Mouse (Mus musculus) hindbrain, embryonic 11.5 days (tissue): ENCODE results near the gene Kalrn. TPM values are rescaled to one million over a fixed set of nuclear protein-coding genes. Genes with fewer than 3 reads are reported as not detected.

ENCODE experiments used
- ATAC-seq: fragments of 200-750 bp; cut with Nextera tagmentation; 2 replicates; pipeline ENCODE4 v1.8.0; 2017; ENCODE audit warnings: mild to moderate bottlenecking, moderate TSS enrichment, moderate library complexity; ENCODE audit not compliant: low FRiP score
- DNase-seq: peaks from one replicate; pipeline ENCODE4 v3.0.0-alpha.2; 2015; ENCODE audit warnings: low spot score
- H3K27ac ChIP-seq: fragments of 300-500 bp; sonication (generic); 2 replicates; pipeline ENCODE4 v1.5.1; 2014; ENCODE audit warnings: mild to moderate bottlenecking, low read depth, low read length
- H3K27me3 ChIP-seq: fragments of 300-500 bp; sonication (generic); 2 replicates; pipeline ENCODE4 v1.6.1; 2014; ENCODE audit warnings: mild to moderate bottlenecking, low read length, moderate library complexity, mixed read lengths; ENCODE audit not compliant: control insufficient read depth, insufficient read depth
- H3K36me3 ChIP-seq: fragments of 300-500 bp; sonication (generic); 2 replicates; pipeline ENCODE4 v1.6.1; 2014; ENCODE audit warnings: mild to moderate bottlenecking, low read length, moderate library complexity, mixed read lengths; ENCODE audit not compliant: control insufficient read depth, insufficient read depth
- H3K4me1 ChIP-seq: fragments of 300-500 bp; sonication (generic); replicated peaks from 2 replicates; pipeline ENCODE4 v1.6.1; 2014; ENCODE audit warnings: low read length, mixed read lengths; ENCODE audit not compliant: control insufficient read depth, insufficient read depth
- H3K4me2 ChIP-seq: fragments of 300-500 bp; sonication (generic); replicated peaks from 2 replicates; pipeline ENCODE4 v1.6.1; 2014; ENCODE audit warnings: mild to moderate bottlenecking, low read depth, low read length
- H3K4me3 ChIP-seq: fragments of 300-500 bp; sonication (generic); 2 replicates; pipeline ENCODE4 v1.5.1; 2014; ENCODE audit warnings: low read depth, low read length
- H3K9ac ChIP-seq: fragments of 300-500 bp; sonication (generic); 2 replicates; pipeline ENCODE4 v1.6.1; 2014; ENCODE audit warnings: low read depth, low read length
- H3K9me3 ChIP-seq: fragments of 300-500 bp; sonication (generic); 2 replicates; pipeline ENCODE4 v1.6.1; 2016; ENCODE audit warnings: low read length; ENCODE audit not compliant: control insufficient read depth
- WGBS: fragments of 180-500 bp; shearing (Covaris S2); extraction: QIAGEN DNeasy Blood & Tissue Kit; methylation state at CpG from one replicate; pipeline ENCODE4 v1.1.7; 2014; 5-methylcytosine and 5-hydroxymethylcytosine counted together
- polyA plus RNA-seq: library from polyadenylated mRNA; unstranded; fragments of >200 nt; fragmentation: Nextera tagmentation; extraction: Ambion mirVana; gene quantifications from 2 replicates; pipeline ENCODE4 v1.2.1, GENCODE M21; 2014

Kalrn gene
- polyA plus RNA-seq, 1 experiment from 2014 or later: 25.6 TPM

DNA sequence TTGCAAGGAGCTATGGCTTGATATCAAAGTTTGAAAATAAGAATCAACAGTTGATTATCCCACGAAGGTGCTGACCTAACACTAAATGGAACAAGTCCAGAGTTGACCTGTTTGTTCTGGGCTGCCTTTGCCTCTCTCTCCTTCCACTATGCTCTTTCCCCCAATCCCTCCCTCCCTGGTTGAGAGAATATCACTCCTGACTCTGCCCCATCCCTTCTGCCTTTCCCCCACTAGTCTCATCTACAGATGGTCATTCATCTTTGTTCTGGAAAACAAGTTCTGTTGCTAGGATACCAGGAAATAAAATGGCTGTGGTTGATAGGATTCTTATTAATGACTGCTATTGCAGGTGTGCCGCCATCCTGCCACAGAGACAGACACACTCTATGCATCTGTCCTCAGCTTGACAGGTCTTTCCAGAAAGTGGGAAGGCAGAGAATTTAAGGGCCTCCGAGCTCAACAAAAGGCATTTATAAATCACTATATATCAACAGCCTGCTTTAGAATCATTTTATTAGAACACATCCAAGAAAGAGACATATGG lies 421.7 kb downstream of the Kalrn start:
- Histone ChIP-seq H3K4me1 (no peaks in the 10 kb centered on the region), H3K4me2 (no peak overlapping the region), H3K9me3 (no peaks in the 10 kb centered on the region), H3K4me3 (no peak overlapping the region), H3K36me3 (no peaks in the 10 kb centered on the region), H3K27me3 (no peaks in the 10 kb centered on the region), H3K27ac (no peak overlapping the region), H3K9ac (no peak overlapping the region)
- DNase-seq (no peak), ATAC-seq (no peak)
- WGBS: 70% methylated on average over 3 of the region's 3 CpGs

DNA sequence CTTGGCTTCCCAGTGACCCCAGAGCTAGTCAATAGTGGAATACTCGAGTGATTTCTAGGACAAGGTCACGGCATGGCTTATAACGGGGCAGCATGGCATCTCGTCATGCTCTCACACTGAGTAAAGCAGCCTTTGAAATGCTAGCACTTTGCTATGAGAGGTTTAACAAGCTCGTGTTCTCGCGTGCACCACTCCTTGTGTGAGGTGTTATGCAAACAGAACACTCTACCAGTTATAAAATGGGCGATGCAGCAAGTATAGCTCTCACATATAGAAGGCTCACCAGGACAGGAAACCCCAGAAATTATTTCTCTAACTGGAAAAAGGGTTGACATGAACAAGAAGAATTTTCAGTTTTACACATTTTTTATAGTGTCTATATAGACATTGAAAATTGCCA lies 431.7 kb downstream of the Kalrn start:
- no peaks in the 10 kb centered on the region for H3K36me3 ChIP-seq
- no peak overlapping the region for H3K4me2 ChIP-seq
- no peak overlapping the region for H3K4me3 ChIP-seq
- H3K27ac ChIP-seq: no peak overlapping the region
- no peaks in the 10 kb centered on the region for H3K9me3 ChIP-seq
- H3K27me3 ChIP-seq: no peaks in the 10 kb centered on the region
- DNase-seq: no peak
- 90% methylated on average over 8 of the region's 8 CpGs for WGBS
- no peak for ATAC-seq
- H3K4me1 ChIP-seq: no peaks in the 10 kb centered on the region
- H3K9ac ChIP-seq: no peak overlapping the region

DNA sequence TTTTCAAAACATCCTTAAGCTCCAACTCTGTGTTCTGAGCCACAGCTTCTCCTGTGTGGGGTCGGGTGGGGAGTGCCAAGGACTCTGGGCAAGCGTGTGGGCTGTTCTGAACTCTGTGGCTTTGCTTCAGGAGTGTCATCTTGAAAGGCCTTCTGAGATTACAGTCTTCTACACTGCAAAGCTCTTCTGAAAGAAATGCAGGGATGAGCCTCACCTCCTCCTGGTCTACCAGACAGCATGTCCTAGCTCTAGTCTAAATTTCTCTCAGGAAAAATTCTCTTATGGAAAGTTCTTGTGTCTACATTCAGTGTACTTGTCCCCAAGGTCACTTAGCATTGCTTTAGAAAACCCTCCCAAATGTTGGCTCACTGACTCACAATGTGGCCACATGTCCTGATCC lies 438.3 kb downstream of the Kalrn start:
- Histone ChIP-seq H3K4me3 (no peak overlapping the region), H3K9me3 (no peaks in the 10 kb centered on the region), H3K4me1 (no peaks in the 10 kb centered on the region), H3K4me2 (no peak overlapping the region), H3K27me3 (no peaks in the 10 kb centered on the region), H3K9ac (no peak overlapping the region), H3K36me3 (no peaks in the 10 kb centered on the region), H3K27ac (no peak overlapping the region)
- DNase-seq (no peak), ATAC-seq (no peak)
- 67% methylated on average over 2 of the region's 2 CpGs for WGBS

DNA sequence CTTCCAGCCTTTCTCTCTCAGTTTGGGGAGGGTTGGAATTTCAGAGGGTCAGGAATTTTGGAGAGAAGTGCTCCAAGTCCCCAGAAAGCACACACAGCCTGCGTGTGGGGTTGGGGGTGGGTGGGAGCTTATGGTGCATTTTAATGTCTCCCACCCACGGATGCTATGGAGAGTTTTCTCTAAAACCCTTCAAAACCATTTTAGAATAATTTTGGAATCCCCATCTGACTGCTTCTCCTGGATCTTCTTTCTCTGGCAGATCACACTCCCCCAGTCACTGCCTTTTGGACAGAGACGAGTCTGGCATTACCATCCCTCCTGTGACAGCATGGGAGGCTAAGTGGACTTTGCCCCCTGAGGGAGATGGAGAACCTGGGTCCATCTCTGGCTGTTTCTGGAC lies 438.7 kb downstream of the Kalrn start:
- Histone ChIP-seq H3K9ac (no peak overlapping the region), H3K9me3 (no peaks in the 10 kb centered on the region), H3K27me3 (no peaks in the 10 kb centered on the region), H3K4me3 (no peak overlapping the region), H3K4me1 (no peaks in the 10 kb centered on the region), H3K27ac (no peak overlapping the region), H3K4me2 (no peak overlapping the region), H3K36me3 (no peaks in the 10 kb centered on the region)
- 78% methylated on average over 3 of the region's 3 CpGs for WGBS
- no peak for DNase-seq
- no peak for ATAC-seq

DNA sequence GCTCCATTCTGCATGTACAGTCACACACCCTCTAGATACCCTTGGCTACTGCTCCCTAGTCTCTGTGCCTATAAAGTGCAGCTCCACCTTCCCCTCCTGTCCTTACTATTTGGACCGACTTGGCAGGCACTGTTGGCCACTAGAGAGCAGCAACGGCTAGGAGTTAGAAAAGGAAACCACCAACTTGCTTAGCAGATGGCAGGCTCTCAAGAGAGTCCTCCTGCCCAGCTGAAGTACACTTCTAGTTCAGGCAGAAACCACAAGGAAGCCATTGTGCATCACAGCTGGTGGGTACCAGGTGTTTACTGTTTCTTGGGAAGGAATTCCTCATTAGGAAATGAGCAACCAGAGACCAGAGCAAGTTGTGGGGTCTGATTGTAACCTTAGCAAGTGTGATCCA lies 447.7 kb downstream of the Kalrn start:
- DNase-seq: peak; percentile 69
- WGBS: 6% methylated on average over 2 of the region's 2 CpGs
- no peak for ATAC-seq
- no peak overlapping the region for H3K9ac ChIP-seq
- H3K27ac ChIP-seq: no peak overlapping the region
- no peak overlapping the region for H3K4me3 ChIP-seq
- no peaks in the 10 kb centered on the region for H3K27me3 ChIP-seq
- no peaks in the 10 kb centered on the region for H3K36me3 ChIP-seq
- H3K4me2 ChIP-seq: no peak overlapping the region
- H3K4me1 ChIP-seq: no peaks in the 10 kb centered on the region
- H3K9me3 ChIP-seq: no peaks in the 10 kb centered on the region

DNA sequence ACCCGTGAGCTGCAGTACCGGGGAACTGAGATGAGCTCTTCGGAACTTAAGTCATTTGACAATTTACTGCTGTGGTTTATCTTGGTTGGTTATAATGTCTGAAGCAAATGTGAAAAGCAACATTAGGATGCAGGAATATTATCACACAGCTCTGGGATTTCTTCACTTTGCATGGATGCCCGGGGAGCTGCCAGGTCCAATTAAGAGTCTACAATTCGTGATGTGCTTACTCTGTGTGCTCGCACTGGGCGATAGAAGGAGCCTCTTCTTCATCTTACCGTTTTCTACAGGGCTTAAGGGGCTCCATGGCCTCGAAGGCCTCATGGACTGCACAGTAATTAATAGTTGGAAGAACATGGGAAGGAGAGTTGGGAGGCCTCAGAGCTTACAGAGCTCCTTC lies 450.8 kb downstream of the Kalrn start:
- ATAC-seq (no peak), DNase-seq (no peak)
- Histone ChIP-seq H3K4me1 (no peaks in the 10 kb centered on the region), H3K36me3 (no peaks in the 10 kb centered on the region), H3K4me3 (no peak overlapping the region), H3K27me3 (no peaks in the 10 kb centered on the region), H3K27ac (no peak overlapping the region), H3K9ac (no peak overlapping the region), H3K9me3 (no peaks in the 10 kb centered on the region), H3K4me2 (no peak overlapping the region)
- 89% methylated on average over 9 of the region's 9 CpGs for WGBS

DNA sequence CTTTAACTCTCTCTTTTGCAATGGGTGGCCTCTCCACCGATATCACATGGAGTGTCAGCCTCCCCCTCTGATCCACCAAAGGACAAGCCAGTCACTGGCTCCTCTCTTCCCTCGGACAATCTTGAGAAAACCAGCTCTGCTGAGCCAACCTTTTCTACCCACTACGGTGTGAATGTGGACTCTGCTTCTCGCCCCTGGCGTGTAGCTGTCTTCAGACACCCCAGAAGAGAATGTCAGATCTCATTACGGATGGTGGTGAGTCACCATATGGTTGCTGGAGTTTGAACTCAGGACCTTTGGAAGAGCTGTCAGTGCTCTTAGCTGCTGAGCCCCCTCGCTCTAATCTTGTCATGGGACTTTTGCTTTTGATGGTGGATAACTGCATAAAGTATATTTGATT lies 452.0 kb downstream of the Kalrn start:
- ATAC-seq (no peak), DNase-seq (no peak)
- WGBS: 86% methylated on average over 7 of the region's 7 CpGs
- Histone ChIP-seq H3K4me3 (no peak overlapping the region), H3K9me3 (no peaks in the 10 kb centered on the region), H3K27me3 (no peaks in the 10 kb centered on the region), H3K36me3 (no peaks in the 10 kb centered on the region), H3K27ac (no peak overlapping the region), H3K4me1 (no peaks in the 10 kb centered on the region), H3K9ac (no peak overlapping the region), H3K4me2 (no peak overlapping the region)

DNA sequence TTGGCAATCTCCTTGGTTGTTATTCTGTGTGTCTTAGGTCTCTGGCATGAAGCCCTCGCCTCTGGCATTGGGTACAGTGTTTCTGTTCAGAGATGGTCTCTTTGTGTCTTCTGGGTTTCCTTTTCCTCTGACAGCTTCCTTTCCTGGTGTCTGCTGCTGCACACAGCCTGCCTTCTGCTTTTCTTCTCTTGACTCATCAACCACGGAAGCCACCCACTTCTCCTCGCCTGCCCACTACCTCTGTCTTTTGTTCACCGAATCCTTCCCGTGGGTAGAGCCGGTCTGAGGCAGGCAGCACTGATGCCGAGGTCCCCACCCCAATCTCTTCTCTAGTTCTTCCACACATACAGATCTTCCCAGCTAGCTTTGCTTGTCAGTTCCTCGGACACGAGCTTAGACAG lies 452.5 kb downstream of the Kalrn start:
- H3K27ac ChIP-seq: no peak overlapping the region
- no peaks in the 10 kb centered on the region for H3K36me3 ChIP-seq
- ATAC-seq (no peak), DNase-seq (no peak)
- no peak overlapping the region for H3K9ac ChIP-seq
- H3K4me1 ChIP-seq: no peaks in the 10 kb centered on the region
- H3K9me3 ChIP-seq: no peaks in the 10 kb centered on the region
- H3K4me3 ChIP-seq: no peak overlapping the region
- no peak overlapping the region for H3K4me2 ChIP-seq
- WGBS: 72% methylated on average over 9 of the region's 9 CpGs
- H3K27me3 ChIP-seq: no peaks in the 10 kb centered on the region

DNA sequence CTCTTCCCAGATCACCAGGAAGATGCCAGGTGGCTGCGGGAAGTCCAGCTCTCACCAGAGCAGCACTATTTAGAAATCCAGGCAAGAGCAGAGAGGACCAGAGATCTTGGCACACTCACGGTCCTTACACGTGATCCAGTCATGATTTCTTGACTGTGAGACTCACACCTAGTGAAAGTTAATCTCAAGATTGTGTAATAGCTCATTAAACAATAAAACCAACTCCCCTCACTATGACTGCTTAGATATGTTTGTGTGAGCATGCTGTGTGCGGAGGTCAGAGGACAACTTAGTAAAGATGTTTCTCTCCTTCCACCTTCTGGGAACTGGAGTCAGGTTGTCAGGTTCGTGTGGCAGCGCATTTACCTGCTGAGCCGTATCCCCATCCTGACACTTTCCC lies 453.5 kb downstream of the Kalrn start:
- 93% methylated on average over 7 of the region's 7 CpGs for WGBS
- H3K4me3 ChIP-seq: no peak overlapping the region
- H3K27ac ChIP-seq: no peak overlapping the region
- ATAC-seq (no peak), DNase-seq (no peak)
- H3K4me2 ChIP-seq: no peak overlapping the region
- no peak overlapping the region for H3K9ac ChIP-seq
- no peaks in the 10 kb centered on the region for H3K4me1 ChIP-seq
- H3K27me3 ChIP-seq: no peaks in the 10 kb centered on the region
- H3K9me3 ChIP-seq: no peaks in the 10 kb centered on the region
- no peaks in the 10 kb centered on the region for H3K36me3 ChIP-seq
